Mouse (Mus musculus): ENCODE results near the gene Zfp13. TPM values are rescaled to one million over a fixed set of nuclear protein-coding genes. Genes with fewer than 3 reads are reported as not detected.

The Zfp13 gene
- polyA plus RNA-seq, 1 experiment from 2014 or later: 24.9 TPM

- Histone ChIP-seq H3K9ac (no peak overlapping the region; the same call in 1 of the 2 replicates), H3K4me1 (peaks cover 7% of the 10 kb centered on the region), H3K4me3 (no peak overlapping the region), H3K36me3 (peaks cover 49% of the 10 kb centered on the region), H3K27ac (no peak overlapping the region), H3K4me2 (replicated peaks) (no peak overlapping the region), H3K27me3 (no peaks in the 10 kb centered on the region), H3K9me3 (replicated peaks) (no peaks in the 10 kb centered on the region)
- ATAC-seq (ENCODE audit: low FRiP score): no peak
Observed at GRCm38 (mm10) chr17:23554321-23554720, 45.0 kb downstream of the Zfp13 start.

- H3K27ac ChIP-seq: no peak overlapping the region
- H3K4me1 ChIP-seq: peaks cover 7% of the 10 kb centered on the region
- no peak overlapping the region for H3K4me3 ChIP-seq
- no peak overlapping the region for H3K9ac ChIP-seq
- no peaks in the 10 kb centered on the region for H3K27me3 ChIP-seq
- ATAC-seq (ENCODE audit: low FRiP score): no peak
- H3K9me3 ChIP-seq (replicated peaks): no peaks in the 10 kb centered on the region
- no peak overlapping the region for H3K4me2 ChIP-seq (replicated peaks)
- peaks cover 42% of the 10 kb centered on the region for H3K36me3 ChIP-seq
- WGBS: 79% methylated on average over 1 of the region's 1 CpGs
Observed at GRCm38 (mm10) chr17:23553634-23554120, 45.6 kb downstream of the Zfp13 start.

- peaks cover 36% of the 10 kb centered on the region for H3K36me3 ChIP-seq
- H3K27me3 ChIP-seq: no peaks in the 10 kb centered on the region
- no peak for ATAC-seq (ENCODE audit: low FRiP score)
- no peak overlapping the region for H3K9ac ChIP-seq
- H3K4me3 ChIP-seq: no peak overlapping the region
- 88% methylated on average over 8 of the region's 8 CpGs for WGBS
- H3K4me2 ChIP-seq (replicated peaks): no peak overlapping the region
- no peaks in the 10 kb centered on the region for H3K9me3 ChIP-seq (replicated peaks)
- no peak overlapping the region for H3K27ac ChIP-seq
- H3K4me1 ChIP-seq: peaks cover 7% of the 10 kb centered on the region
Observed at GRCm38 (mm10) chr17:23552896-23553633, 46.2 kb downstream of the Zfp13 start.

- no peaks in the 10 kb centered on the region for H3K27me3 ChIP-seq
- H3K9ac ChIP-seq: no peak overlapping the region
- no peak overlapping the region for H3K4me3 ChIP-seq
- 74% methylated on average over 5 of the region's 5 CpGs for WGBS
- H3K4me2 ChIP-seq (replicated peaks): no peak overlapping the region
- H3K27ac ChIP-seq: no peak overlapping the region
- H3K36me3 ChIP-seq: peaks cover 25% of the 10 kb centered on the region
- no peak for ATAC-seq (ENCODE audit: low FRiP score)
- peaks cover 7% of the 10 kb centered on the region for H3K4me1 ChIP-seq
- no peaks in the 10 kb centered on the region for H3K9me3 ChIP-seq (replicated peaks)
Observed at GRCm38 (mm10) chr17:23551963-23552362, 47.3 kb downstream of the Zfp13 start.

- H3K4me3 ChIP-seq: peak overlapping the region; percentile 51
- no peak overlapping the region for H3K27ac ChIP-seq
- no peaks in the 10 kb centered on the region for H3K9me3 ChIP-seq (replicated peaks)
- peak overlapping the region; percentile 72 for H3K4me2 ChIP-seq (replicated peaks)
- H3K9ac ChIP-seq: peak overlapping the region; percentile 52
- no peak for ATAC-seq (ENCODE audit: low FRiP score)
- H3K36me3 ChIP-seq: peaks cover 20% of the 10 kb centered on the region
- H3K27me3 ChIP-seq: no peaks in the 10 kb centered on the region
- H3K4me1 ChIP-seq: peaks cover 7% of the 10 kb centered on the region
Observed at GRCm38 (mm10) chr17:23551416-23551815, 47.9 kb downstream of the Zfp13 start.

GRCm38 (mm10) chr17:23550856-23551255 is 48.4 kb downstream of the Zfp13 start:
- peak; percentile 30 for ATAC-seq (ENCODE audit: low FRiP score)
- Histone ChIP-seq H3K9ac (peak overlapping the region; percentile 52), H3K27me3 (no peaks in the 10 kb centered on the region), H3K4me1 (peaks cover 7% of the 10 kb centered on the region), H3K27ac (peak overlapping the region; percentile 41), H3K4me2 (replicated peaks) (peak overlapping the region; percentile 72), H3K36me3 (peaks cover 14% of the 10 kb centered on the region), H3K4me3 (peak overlapping the region; percentile 51), H3K9me3 (replicated peaks) (no peaks in the 10 kb centered on the region)
- 0% methylated on average over 15 of the region's 15 CpGs for WGBS

GRCm38 (mm10) chr17:23550188-23550791 is 49.0 kb downstream of the Zfp13 start:
- no peaks in the 10 kb centered on the region for H3K9me3 ChIP-seq (replicated peaks)
- peak; percentile 72 for ATAC-seq (ENCODE audit: low FRiP score)
- peak overlapping the region; percentile 52 for H3K9ac ChIP-seq
- peak overlapping the region; percentile 72 for H3K4me2 ChIP-seq (replicated peaks)
- H3K27me3 ChIP-seq: no peaks in the 10 kb centered on the region
- H3K4me3 ChIP-seq: peak overlapping the region; percentile 51
- H3K4me1 ChIP-seq: peaks cover 7% of the 10 kb centered on the region
- 0% methylated on average over 22 of the region's 22 CpGs for WGBS
- H3K36me3 ChIP-seq: peaks cover 8% of the 10 kb centered on the region; the same call in 1 of the 2 replicates
- peak overlapping the region; percentile 41 for H3K27ac ChIP-seq

GRCm38 (mm10) chr17:23549441-23549840 is 49.8 kb downstream of the Zfp13 start:
- H3K4me1 ChIP-seq: peaks cover 7% of the 10 kb centered on the region
- H3K27ac ChIP-seq: no peak overlapping the region
- no peak overlapping the region; the same call in 1 of the 2 replicates for H3K9ac ChIP-seq
- no peaks in the 10 kb centered on the region for H3K27me3 ChIP-seq
- H3K9me3 ChIP-seq (replicated peaks): no peaks in the 10 kb centered on the region
- WGBS: 6% methylated on average over 9 of the region's 9 CpGs
- no peak for ATAC-seq (ENCODE audit: low FRiP score)
- peak overlapping the region; percentile 72 for H3K4me2 ChIP-seq (replicated peaks)
- H3K4me3 ChIP-seq: peak overlapping the region; percentile 51
- no peaks in the 10 kb centered on the region for H3K36me3 ChIP-seq

- Histone ChIP-seq H3K4me3 (peak overlapping the region; percentile 51), H3K4me1 (peaks cover 7% of the 10 kb centered on the region), H3K4me2 (replicated peaks) (peak overlapping the region; percentile 72), H3K27me3 (no peaks in the 10 kb centered on the region), H3K9me3 (replicated peaks) (no peaks in the 10 kb centered on the region), H3K36me3 (no peaks in the 10 kb centered on the region), H3K27ac (no peak overlapping the region), H3K9ac (no peak overlapping the region)
- under 1% methylated on average over 15 of the region's 15 CpGs for WGBS
- peak; percentile 23; the same call in 1 of the 2 replicates for ATAC-seq (ENCODE audit: low FRiP score)
Observed at GRCm38 (mm10) chr17:23548615-23549014, 50.7 kb downstream of the Zfp13 start.

GRCm38 (mm10) chr17:23547681-23548443 is 51.4 kb downstream of the Zfp13 start:
- no peak for ATAC-seq (ENCODE audit: low FRiP score)
- Histone ChIP-seq H3K9me3 (replicated peaks) (no peaks in the 10 kb centered on the region), H3K4me2 (replicated peaks) (0 out of 2 replicates have a peak overlapping the region, but pooled peaks have one; percentile 14), H3K27ac (no peak overlapping the region), H3K4me3 (no peak overlapping the region), H3K27me3 (no peaks in the 10 kb centered on the region), H3K4me1 (peaks cover 7% of the 10 kb centered on the region), H3K9ac (no peak overlapping the region), H3K36me3 (no peaks in the 10 kb centered on the region)
- 56% methylated on average over 11 of the region's 11 CpGs for WGBS

- peaks cover 2% of the 10 kb centered on the region for H3K27me3 ChIP-seq
- H3K9me3 ChIP-seq (replicated peaks): no peaks in the 10 kb centered on the region
- H3K9ac ChIP-seq: peak overlapping the region; percentile 57
- H3K27ac ChIP-seq: peak overlapping the region; percentile 40
- peak overlapping the region; percentile 57 for H3K4me3 ChIP-seq
- ATAC-seq (ENCODE audit: low FRiP score): peak; percentile 2; the same call in 1 of the 2 replicates
- under 1% methylated on average over 42 of the region's 42 CpGs for WGBS
- no peaks in the 10 kb centered on the region for H3K36me3 ChIP-seq
- peaks cover 10% of the 10 kb centered on the region for H3K4me1 ChIP-seq
- H3K4me2 ChIP-seq (replicated peaks): peak overlapping the region; percentile 53
Observed at GRCm38 (mm10) chr17:23546702-23547505, 52.4 kb downstream of the Zfp13 start.
